Mouse (Mus musculus): ENCODE measurements around the gene Slit2. TPM values are rescaled to one million over a fixed set of nuclear protein-coding genes. Genes with fewer than 3 reads are reported as not detected.

Slit2 gene
- polyA plus RNA-seq, 1 experiment from 2014 or later, result 47.2 TPM

DNA sequence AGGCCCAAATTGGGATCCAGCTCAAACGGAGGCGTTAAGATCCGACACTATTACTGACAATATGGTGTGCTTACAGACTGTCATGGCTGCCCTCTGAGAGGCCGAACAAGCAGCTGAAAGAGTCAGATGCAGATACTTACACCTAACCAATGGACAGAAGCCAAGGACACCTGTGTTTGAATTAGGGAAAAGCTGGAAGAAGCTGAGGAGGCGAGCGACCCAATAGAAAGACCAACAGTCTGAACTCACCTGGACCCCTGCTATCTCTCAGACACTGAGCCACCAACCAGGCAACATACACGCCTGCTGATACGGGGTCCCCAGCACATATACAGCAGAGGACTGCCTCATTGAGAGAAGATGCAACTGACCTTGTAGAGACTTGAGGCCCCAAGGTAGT lies 344.7 kb downstream of the Slit2 start, which contains the start of gene 5730480H06Rik:
Gene 5730480H06Rik (plus strand): TSS at position 301 of the 400 bp plus-strand sequence.
- Histone ChIP-seq H3K27me3 (ENCODE audit: control insufficient read depth, insufficient read depth, low read length) (no peaks in the 10 kb centered on the region), H3K4me1 (ENCODE audit: control insufficient read depth, insufficient read depth, low read length) (no peaks in the 10 kb centered on the region), H3K36me3 (ENCODE audit: control insufficient read depth, insufficient read depth, low read length) (no peaks in the 10 kb centered on the region), H3K9ac (ENCODE audit: low read depth, low read length) (no peak within 1 kb of the TSS), H3K4me3 (ENCODE audit: low read depth, low read length) (no peak within 1 kb of the TSS), H3K27ac (ENCODE audit: low read depth, low read length) (no peak within 1 kb of the TSS), H3K4me2 (no peak within 1 kb of the TSS), H3K9me3 (replicated peaks; ENCODE audit: control insufficient read depth, low read length) (no peaks in the 10 kb centered on the region)
- WGBS (ENCODE audit: insufficient replicate concordance), result 86% methylated on average over 8 of the region's 8 CpGs
- ATAC-seq (replicated peaks; ENCODE audit: insufficient number of reproducible peaks, low FRiP score, low TSS enrichment), result no peak

DNA sequence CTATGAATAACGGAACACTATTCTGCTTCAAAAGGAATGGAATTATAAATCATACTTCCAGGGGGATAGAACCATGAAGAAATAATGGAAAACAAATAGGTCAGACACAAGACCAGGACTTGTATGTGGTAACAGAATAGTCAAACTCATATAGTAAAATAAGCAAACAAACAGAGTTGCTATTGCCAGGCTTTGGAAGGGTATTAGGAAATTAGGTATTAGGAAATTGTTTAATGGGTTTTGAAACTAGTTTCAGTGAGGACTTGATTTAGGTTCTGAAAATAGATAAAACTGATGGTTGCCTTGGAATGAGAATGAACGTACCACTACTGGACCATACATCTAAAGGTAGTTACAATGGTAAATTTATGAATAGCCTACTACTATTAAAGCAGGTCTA lies 346.8 kb downstream of the Slit2 start:
- no peak overlapping the region for H3K4me2 ChIP-seq
- no peaks in the 10 kb centered on the region for H3K4me1 ChIP-seq (ENCODE audit: control insufficient read depth, insufficient read depth, low read length)
- no peak overlapping the region for H3K9ac ChIP-seq (ENCODE audit: low read depth, low read length)
- no peak overlapping the region for H3K4me3 ChIP-seq (ENCODE audit: low read depth, low read length)
- no peak for ATAC-seq (replicated peaks; ENCODE audit: insufficient number of reproducible peaks, low FRiP score, low TSS enrichment)
- H3K9me3 ChIP-seq (replicated peaks; ENCODE audit: control insufficient read depth, low read length), result no peaks in the 10 kb centered on the region
- H3K27ac ChIP-seq (ENCODE audit: low read depth, low read length), result no peak overlapping the region
- H3K36me3 ChIP-seq (ENCODE audit: control insufficient read depth, insufficient read depth, low read length), result no peaks in the 10 kb centered on the region
- WGBS (ENCODE audit: insufficient replicate concordance), result 89% methylated on average over 2 of the region's 2 CpGs
- no peaks in the 10 kb centered on the region for H3K27me3 ChIP-seq (ENCODE audit: control insufficient read depth, insufficient read depth, low read length)

DNA sequence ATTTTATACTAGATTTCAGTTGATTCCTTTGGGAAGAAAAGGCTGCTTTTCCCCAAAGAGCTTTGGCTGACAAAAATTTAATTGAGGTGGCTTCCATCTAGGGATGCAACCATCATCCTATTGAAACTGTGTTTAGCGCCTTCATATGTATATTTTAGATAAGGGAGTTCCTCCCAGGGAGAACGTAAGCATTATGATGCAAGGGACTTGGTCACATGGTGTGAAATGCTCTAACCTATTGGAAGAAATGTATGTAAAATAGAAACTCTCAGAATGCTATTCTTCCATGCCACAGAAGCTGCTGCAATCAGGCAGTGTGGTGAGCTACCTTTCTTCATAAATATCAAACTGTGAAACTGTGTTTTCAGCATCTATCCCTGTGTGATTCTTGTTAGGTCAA lies 347.9 kb downstream of the Slit2 start:
- 68% methylated on average over 2 of the region's 2 CpGs for WGBS (ENCODE audit: insufficient replicate concordance)
- Histone ChIP-seq H3K27ac (ENCODE audit: low read depth, low read length) (no peak overlapping the region), H3K9me3 (replicated peaks; ENCODE audit: control insufficient read depth, low read length) (no peaks in the 10 kb centered on the region), H3K4me1 (ENCODE audit: control insufficient read depth, insufficient read depth, low read length) (no peaks in the 10 kb centered on the region), H3K36me3 (ENCODE audit: control insufficient read depth, insufficient read depth, low read length) (no peaks in the 10 kb centered on the region), H3K4me2 (no peak overlapping the region), H3K9ac (ENCODE audit: low read depth, low read length) (no peak overlapping the region), H3K4me3 (ENCODE audit: low read depth, low read length) (no peak overlapping the region), H3K27me3 (ENCODE audit: control insufficient read depth, insufficient read depth, low read length) (no peaks in the 10 kb centered on the region)
- ATAC-seq (replicated peaks; ENCODE audit: insufficient number of reproducible peaks, low FRiP score, low TSS enrichment), result no peak

DNA sequence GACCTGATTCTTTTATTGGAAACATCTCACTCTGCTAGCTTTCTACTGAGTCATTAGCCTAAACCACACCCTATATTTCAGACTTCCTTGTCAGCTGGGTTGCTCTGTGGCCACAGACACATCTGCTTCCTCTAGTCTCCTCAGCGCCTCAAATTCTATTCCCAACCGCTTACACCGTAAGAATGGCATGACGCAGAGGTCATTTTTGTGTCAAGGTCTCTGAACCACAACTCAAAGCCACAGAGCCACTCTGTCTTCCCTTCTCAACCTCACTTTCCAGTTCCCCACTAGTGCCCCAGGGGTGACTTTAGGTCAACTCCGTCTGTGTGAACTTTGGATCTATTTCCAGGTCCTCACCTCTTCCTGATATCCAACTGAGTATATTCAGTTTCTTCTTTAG lies 348.5 kb downstream of the Slit2 start:
- H3K4me1 ChIP-seq (ENCODE audit: control insufficient read depth, insufficient read depth, low read length), result no peaks in the 10 kb centered on the region
- no peak for ATAC-seq (replicated peaks; ENCODE audit: insufficient number of reproducible peaks, low FRiP score, low TSS enrichment)

DNA sequence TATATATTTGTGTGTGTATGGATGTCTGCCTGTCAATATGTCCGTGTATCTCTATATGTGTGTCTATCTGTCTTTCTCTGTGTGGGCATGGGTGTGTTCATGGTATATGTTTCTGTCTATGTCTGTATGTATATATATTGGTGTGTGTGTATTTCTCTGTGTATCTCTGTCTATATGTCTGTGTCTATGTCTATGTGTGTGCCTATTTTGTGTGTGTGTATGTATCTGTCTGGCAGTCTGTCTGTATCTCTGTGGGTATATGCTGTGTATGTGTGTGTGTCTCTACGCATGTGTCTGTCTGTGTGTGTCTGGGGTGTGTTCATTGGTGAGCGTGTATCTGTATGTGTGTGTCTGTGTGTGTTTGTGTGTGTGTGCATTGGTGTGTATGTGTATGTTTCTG lies 350.5 kb downstream of the Slit2 start:
- H3K9me3 ChIP-seq (replicated peaks; ENCODE audit: control insufficient read depth, low read length), result no peaks in the 10 kb centered on the region
- H3K36me3 ChIP-seq (ENCODE audit: control insufficient read depth, insufficient read depth, low read length), result no peaks in the 10 kb centered on the region
- H3K4me2 ChIP-seq, result no peak overlapping the region
- no peak overlapping the region for H3K4me3 ChIP-seq (ENCODE audit: low read depth, low read length)
- H3K9ac ChIP-seq (ENCODE audit: low read depth, low read length), result no peak overlapping the region
- H3K27ac ChIP-seq (ENCODE audit: low read depth, low read length), result no peak overlapping the region
- no peaks in the 10 kb centered on the region for H3K4me1 ChIP-seq (ENCODE audit: control insufficient read depth, insufficient read depth, low read length)
- WGBS (ENCODE audit: insufficient replicate concordance), result 85% methylated on average over 3 of the region's 3 CpGs
- ATAC-seq (replicated peaks; ENCODE audit: insufficient number of reproducible peaks, low FRiP score, low TSS enrichment), result no peak
- H3K27me3 ChIP-seq (ENCODE audit: control insufficient read depth, insufficient read depth, low read length), result no peaks in the 10 kb centered on the region

More for the DNA sequence above, 348.5 kb downstream of the Slit2 start:
- Histone ChIP-seq H3K9me3 (replicated peaks; ENCODE audit: control insufficient read depth, low read length) (no peaks in the 10 kb centered on the region), H3K4me2 (no peak overlapping the region), H3K36me3 (ENCODE audit: control insufficient read depth, insufficient read depth, low read length) (no peaks in the 10 kb centered on the region), H3K27me3 (ENCODE audit: control insufficient read depth, insufficient read depth, low read length) (no peaks in the 10 kb centered on the region), H3K27ac (ENCODE audit: low read depth, low read length) (no peak overlapping the region), H3K9ac (ENCODE audit: low read depth, low read length) (no peak overlapping the region), H3K4me3 (ENCODE audit: low read depth, low read length) (no peak overlapping the region)
- WGBS (ENCODE audit: insufficient replicate concordance), result 58% methylated on average over 5 of the region's 5 CpGs

DNA sequence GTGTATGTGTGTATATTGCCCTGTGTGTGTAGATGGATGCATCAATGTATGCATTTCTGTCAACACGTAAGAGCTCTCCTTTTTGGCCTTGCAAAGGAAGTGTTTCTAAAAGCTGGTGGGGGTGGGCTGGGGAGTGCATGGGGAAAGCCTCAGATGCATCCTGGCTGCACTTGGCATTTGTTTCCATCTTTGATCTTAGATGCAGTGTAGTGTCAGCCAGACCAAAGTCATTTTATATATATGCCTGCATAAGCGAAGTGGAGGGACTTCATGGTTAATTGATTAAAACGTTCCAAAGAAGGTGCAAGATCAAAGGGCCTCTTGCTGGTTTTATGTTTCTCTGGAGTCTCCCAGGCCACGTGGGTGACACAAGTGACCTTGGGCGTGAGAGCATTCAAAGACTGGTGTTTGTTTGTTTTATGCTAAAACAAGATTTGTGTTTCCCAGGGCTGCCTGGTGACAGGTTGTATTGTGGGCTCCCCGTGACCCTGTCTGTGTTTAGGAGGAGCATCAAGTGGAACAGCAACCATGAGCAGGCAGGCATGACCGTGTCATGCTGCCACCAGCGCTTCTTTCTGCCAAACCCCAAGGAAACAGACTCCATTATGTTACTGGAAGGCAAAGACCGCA lies 351.1 kb downstream of the Slit2 start:
- H3K4me1 ChIP-seq (ENCODE audit: control insufficient read depth, insufficient read depth, low read length), result no peaks in the 10 kb centered on the region
- H3K4me2 ChIP-seq, result no peak overlapping the region
- H3K9ac ChIP-seq (ENCODE audit: low read depth, low read length), result no peak overlapping the region
- ATAC-seq (replicated peaks; ENCODE audit: insufficient number of reproducible peaks, low FRiP score, low TSS enrichment), result no peak
- WGBS (ENCODE audit: insufficient replicate concordance), result 61% methylated on average over 9 of the region's 9 CpGs
- no peak overlapping the region for H3K4me3 ChIP-seq (ENCODE audit: low read depth, low read length)
- no peaks in the 10 kb centered on the region for H3K27me3 ChIP-seq (ENCODE audit: control insufficient read depth, insufficient read depth, low read length)
- H3K27ac ChIP-seq (ENCODE audit: low read depth, low read length), result no peak overlapping the region
- no peaks in the 10 kb centered on the region for H3K9me3 ChIP-seq (replicated peaks; ENCODE audit: control insufficient read depth, low read length)
- no peaks in the 10 kb centered on the region for H3K36me3 ChIP-seq (ENCODE audit: control insufficient read depth, insufficient read depth, low read length)

DNA sequence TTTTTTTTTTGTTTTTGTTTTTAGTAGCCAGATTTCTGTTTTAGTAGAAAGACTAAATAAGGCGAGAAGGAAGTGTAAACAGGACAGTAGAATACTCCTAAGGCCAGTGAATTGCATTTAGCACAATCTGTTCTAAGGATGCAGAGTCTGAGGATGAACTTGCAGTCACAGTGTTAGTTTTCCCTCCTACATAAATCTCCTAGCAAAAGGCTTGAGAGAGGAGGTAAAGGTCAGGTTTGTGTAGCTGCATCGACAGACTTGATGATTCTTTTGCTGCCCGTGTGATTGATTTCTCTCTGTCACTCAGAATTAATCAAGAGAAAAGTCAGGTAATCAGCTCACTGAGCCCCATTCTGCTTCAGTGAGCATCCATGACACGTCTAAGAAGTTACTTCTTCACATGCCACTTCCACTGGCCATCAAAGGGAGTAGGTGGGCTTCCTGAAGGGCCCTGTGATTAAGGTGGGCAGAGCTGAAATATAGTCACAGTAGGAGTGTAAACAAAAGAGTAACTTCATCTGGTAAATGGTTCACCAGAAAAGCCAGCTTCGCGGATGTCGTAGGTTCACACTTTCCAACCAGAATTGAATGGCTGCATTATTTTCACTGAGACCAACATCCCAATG lies 358.0 kb downstream of the Slit2 start:
- no peaks in the 10 kb centered on the region for H3K4me1 ChIP-seq (ENCODE audit: control insufficient read depth, insufficient read depth, low read length)
- no peak overlapping the region for H3K4me2 ChIP-seq
- H3K36me3 ChIP-seq (ENCODE audit: control insufficient read depth, insufficient read depth, low read length), result no peaks in the 10 kb centered on the region
- no peak overlapping the region for H3K4me3 ChIP-seq (ENCODE audit: low read depth, low read length)
- no peak overlapping the region for H3K9ac ChIP-seq (ENCODE audit: low read depth, low read length)
- ATAC-seq (replicated peaks; ENCODE audit: insufficient number of reproducible peaks, low FRiP score, low TSS enrichment), result no peak
- H3K27me3 ChIP-seq (ENCODE audit: control insufficient read depth, insufficient read depth, low read length), result no peaks in the 10 kb centered on the region
- H3K27ac ChIP-seq (ENCODE audit: low read depth, low read length), result no peak overlapping the region
- WGBS (ENCODE audit: insufficient replicate concordance), result 63% methylated on average over 7 of the region's 7 CpGs
- H3K9me3 ChIP-seq (replicated peaks; ENCODE audit: control insufficient read depth, low read length), result no peaks in the 10 kb centered on the region

DNA sequence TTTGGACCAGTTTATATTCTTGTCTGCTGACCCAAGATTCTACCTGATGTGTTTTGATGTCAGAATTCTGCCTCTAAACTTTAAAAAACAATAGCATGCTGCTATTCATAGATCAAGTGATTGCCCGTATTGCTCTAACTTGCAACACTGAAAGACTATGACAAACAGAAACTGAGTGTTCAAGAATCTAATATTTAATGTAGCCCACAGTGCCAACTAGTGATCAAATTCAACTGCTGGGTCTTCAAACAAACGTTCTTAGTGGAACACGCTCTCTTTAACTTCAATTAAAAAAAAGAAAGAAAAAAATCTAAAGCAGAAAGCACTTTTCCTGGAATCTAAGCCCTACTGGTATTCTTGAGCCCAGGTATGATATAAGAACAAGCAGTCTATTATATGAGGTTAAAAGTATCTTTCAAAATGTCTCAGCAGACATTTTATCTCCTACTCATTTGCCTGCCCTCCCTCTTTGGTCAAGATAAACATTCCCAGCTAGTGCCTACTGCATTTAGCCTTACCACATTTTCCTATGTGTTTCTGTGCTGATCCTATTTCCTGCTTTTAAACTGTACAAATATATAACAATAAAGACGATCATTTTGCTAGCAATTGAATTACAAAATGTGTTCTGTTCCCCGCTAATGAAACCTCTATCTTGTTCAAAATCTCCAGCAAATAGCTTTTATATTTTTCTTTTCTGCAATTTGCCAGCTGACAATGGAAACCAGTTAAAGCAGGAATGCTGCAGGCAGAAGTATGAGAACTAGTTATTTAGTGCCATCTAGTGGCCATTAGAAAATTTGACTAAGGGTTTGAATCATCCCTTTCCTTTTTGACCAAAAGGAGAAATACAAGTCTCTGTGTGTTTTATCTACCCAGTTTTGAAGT lies 362.4 kb downstream of the Slit2 start:
- H3K9me3 ChIP-seq (replicated peaks; ENCODE audit: control insufficient read depth, low read length), result no peaks in the 10 kb centered on the region
- no peaks in the 10 kb centered on the region for H3K4me1 ChIP-seq (ENCODE audit: control insufficient read depth, insufficient read depth, low read length)
- no peak overlapping the region for H3K27ac ChIP-seq (ENCODE audit: low read depth, low read length)
- no peak overlapping the region for H3K4me3 ChIP-seq (ENCODE audit: low read depth, low read length)
- no peaks in the 10 kb centered on the region for H3K27me3 ChIP-seq (ENCODE audit: control insufficient read depth, insufficient read depth, low read length)
- H3K9ac ChIP-seq (ENCODE audit: low read depth, low read length), result no peak overlapping the region
- ATAC-seq (replicated peaks; ENCODE audit: insufficient number of reproducible peaks, low FRiP score, low TSS enrichment), result 0 out of 2 replicates have a peak, but pooled peaks have one; percentile 55
- no peaks in the 10 kb centered on the region for H3K36me3 ChIP-seq (ENCODE audit: control insufficient read depth, insufficient read depth, low read length)
- no peak overlapping the region for H3K4me2 ChIP-seq
- WGBS (ENCODE audit: insufficient replicate concordance), result 41% methylated on average over 5 of the region's 5 CpGs

Data from heart, embryonic 11.5 days (tissue).